Mouse (Mus musculus): ENCODE measurements around the gene Fzd4. TPM values are rescaled to one million over a fixed set of nuclear protein-coding genes. Genes with fewer than 3 reads are reported as not detected.

Gene Fzd4
- polyA plus RNA-seq, 1 experiment from 2014 or later, result 8.9 TPM

DNA sequence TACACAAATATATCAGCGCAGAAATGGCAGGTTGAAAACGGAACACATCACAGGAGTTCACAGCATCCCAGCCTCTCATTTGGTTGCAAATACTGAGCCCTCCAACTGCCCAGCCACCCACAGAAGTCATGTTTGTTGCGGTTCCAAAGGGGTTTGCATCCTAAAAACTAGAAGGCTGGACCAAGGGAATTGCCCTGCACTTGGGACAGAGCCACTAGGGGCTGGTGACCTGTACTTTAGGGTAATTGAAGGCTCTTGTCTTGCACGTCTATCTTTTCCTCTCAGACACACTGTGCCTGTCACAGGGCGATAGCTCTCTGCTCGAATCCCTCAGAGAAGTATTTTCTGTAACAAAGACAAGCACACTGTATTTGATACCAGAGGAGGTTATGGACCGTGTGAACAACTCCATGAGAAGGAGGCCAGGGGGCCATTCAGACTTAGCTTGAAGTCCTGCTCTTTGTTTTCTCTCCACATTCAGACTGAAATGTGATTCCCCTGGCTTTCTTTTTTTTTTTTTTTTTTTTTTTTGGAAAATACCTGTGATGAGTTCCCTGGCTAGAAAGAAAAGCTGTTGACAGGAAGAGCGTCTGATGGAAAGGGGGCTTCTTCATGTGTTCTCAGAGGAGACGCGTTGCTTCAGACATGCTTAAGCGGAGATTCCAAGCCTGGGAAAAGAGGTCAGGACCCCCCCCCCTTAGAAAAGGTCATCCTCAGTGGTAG lies 2.9 kb upstream of the Fzd4 start:
- Histone ChIP-seq H3K27ac (replicated peaks) (no peak overlapping the region), H3K9me3 (replicated peaks) (no peaks in the 10 kb centered on the region), H3K4me1 (peaks cover 16% of the 10 kb centered on the region), H3K36me3 (no peaks in the 10 kb centered on the region), H3K27me3 (0 out of 2 replicates have a peak, but pooled peaks cover 10% of the 10 kb centered on the region), H3K9ac (no peak overlapping the region), H3K4me3 (replicated peaks) (no peak overlapping the region), H3K4me2 (replicated peaks) (no peak overlapping the region)
- no peak for ATAC-seq (ENCODE audit: insufficient number of reproducible peaks, low FRiP score, low TSS enrichment, low read depth)
- WGBS, result 61% methylated on average over 11 of the region's 11 CpGs

DNA sequence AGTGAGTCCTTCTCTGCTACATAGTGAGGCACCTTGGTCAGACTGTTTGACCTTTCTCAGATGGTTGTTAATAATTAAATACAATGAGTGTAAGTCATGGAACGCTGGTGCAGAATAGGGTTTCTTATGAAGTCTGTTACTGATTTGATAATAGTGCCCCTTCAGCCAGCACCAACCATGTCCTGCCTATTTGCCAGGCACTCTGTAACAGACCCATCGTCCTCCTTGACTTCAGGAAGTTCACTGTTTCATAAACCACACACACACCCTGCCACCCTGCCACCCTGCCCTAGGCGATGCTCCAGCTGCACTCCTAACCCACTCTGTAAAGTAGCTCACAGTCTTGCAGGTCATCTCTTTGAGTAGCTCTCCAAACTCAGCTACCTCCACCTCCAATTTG lies 2.2 kb upstream of the Fzd4 start:
- Histone ChIP-seq H3K9ac (no peak overlapping the region), H3K9me3 (replicated peaks) (no peaks in the 10 kb centered on the region), H3K4me2 (replicated peaks) (no peak overlapping the region), H3K27me3 (0 out of 2 replicates have a peak, but pooled peaks cover 10% of the 10 kb centered on the region), H3K36me3 (no peaks in the 10 kb centered on the region), H3K4me3 (replicated peaks) (no peak overlapping the region), H3K27ac (replicated peaks) (no peak overlapping the region), H3K4me1 (peaks cover 16% of the 10 kb centered on the region)
- no peak for ATAC-seq (ENCODE audit: insufficient number of reproducible peaks, low FRiP score, low TSS enrichment, low read depth)
- WGBS, result 62% methylated on average over 3 of the region's 3 CpGs

DNA sequence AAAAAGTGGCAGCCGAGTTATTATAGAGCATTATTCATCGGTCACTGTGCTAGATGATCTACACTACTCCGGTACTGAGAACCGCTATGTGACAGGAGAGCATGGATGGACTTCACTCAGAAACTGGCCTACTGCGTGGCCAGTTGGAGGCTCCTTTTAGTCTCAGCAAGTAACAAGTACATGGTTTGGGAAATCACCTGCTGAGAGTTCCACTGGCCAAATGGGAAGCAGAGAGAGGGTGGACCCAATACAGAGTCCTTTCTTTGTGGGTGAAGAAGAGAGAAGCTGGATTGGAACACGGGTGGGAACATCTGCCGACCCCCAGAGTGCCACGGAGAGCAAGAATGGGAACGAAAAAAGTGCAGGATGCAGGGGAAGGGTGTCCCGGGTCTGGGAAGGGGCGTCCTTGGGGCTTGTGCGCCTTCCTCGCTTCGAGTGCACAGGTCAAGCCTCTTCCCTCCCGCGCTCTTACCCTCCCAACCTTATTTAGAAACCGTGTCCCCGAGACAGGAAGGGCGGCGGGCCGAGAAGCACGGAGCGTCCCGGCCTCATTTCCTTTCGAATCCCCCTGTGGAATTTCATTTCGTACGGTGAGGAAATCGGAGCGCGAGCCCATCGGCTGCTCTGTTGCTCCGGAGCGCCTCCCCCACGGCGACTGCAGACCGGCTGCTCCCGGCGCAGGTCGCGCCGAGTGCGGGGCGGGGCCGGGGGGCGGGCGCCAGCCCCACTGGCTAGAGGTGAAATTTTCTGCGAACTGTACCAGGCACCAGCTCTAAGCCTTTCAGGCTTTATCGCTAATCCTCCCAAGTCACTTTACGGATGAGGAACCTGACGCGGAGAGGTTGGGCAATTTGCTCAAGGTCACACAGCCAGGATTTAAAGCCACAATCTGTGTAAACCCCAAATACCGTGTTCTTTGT lies 842 bp upstream of the Fzd4 start:
- peaks cover 3% of the 10 kb centered on the region; the same call in 1 of the 2 replicates for H3K36me3 ChIP-seq
- no peaks in the 10 kb centered on the region for H3K9me3 ChIP-seq (replicated peaks)
- H3K4me3 ChIP-seq (replicated peaks), result peak overlapping the region; percentile 77
- ATAC-seq (ENCODE audit: insufficient number of reproducible peaks, low FRiP score, low TSS enrichment, low read depth), result peak; percentile 84
- H3K4me2 ChIP-seq (replicated peaks), result peak overlapping the region; percentile 99
- peaks cover 16% of the 10 kb centered on the region for H3K4me1 ChIP-seq
- WGBS, result 5% methylated on average over 52 of the region's 52 CpGs
- 0 out of 2 replicates have a peak, but pooled peaks cover 10% of the 10 kb centered on the region for H3K27me3 ChIP-seq
- H3K9ac ChIP-seq, result peak overlapping the region; percentile 26; the same call in 1 of the 2 replicates
- H3K27ac ChIP-seq (replicated peaks), result peak overlapping the region; percentile 79

DNA sequence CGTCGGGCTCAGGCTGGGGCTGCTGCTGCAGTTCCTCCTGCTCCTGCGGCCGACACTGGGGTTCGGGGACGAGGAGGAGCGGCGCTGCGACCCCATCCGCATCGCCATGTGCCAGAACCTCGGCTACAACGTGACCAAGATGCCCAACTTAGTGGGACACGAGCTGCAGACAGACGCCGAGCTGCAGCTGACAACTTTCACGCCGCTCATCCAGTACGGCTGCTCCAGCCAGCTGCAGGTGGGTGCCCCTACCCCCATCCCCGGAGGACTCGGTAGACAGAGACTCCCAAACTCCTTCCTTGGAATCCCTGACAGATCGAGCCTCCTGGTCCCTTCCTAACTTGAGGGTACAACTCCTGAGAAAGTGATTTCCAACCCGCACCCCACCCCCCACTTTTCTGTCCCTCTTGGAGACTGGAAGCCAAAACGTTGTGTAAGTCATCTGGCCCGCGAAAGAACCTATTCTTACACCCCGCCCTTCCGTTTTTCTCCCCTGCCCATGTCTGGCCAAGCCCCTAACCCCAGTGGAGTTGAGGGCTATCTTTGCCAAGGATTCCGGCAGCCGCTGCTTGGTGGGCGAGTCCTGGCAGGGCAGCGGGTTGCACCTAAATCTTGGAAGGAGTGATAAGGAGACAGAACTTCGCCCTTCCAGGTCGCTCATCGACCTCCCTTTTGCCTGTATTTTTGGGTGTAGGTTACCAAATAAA lies 732 bp downstream of the Fzd4 start:
- peaks cover 16% of the 10 kb centered on the region for H3K4me1 ChIP-seq
- no peak for ATAC-seq (ENCODE audit: insufficient number of reproducible peaks, low FRiP score, low TSS enrichment, low read depth)

DNA sequence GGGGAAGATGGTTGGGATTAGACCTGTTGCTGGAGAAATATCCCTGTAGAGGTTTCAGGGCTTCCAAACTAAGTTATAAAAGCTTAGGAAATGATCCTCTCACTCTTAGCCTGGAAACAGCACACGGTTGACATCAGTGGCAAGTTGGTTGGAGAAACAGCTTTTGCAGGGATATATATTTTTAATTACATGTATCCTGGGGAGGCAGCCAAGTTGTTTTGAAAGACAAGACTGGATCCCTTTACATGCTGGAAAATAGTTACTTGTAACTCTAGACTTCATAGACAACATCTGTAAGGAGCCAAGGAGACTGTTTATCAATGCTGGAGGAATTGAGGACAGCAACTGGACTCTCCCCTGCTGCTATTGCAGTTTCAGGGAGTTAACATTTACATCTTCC lies 1.9 kb downstream of the Fzd4 start:
- no peak overlapping the region for H3K9ac ChIP-seq
- peak overlapping the region; percentile 29 for H3K4me3 ChIP-seq (replicated peaks)
- no peaks in the 10 kb centered on the region for H3K9me3 ChIP-seq (replicated peaks)
- peaks cover 3% of the 10 kb centered on the region; the same call in 1 of the 2 replicates for H3K36me3 ChIP-seq
- H3K4me1 ChIP-seq, result peaks cover 16% of the 10 kb centered on the region
- H3K4me2 ChIP-seq (replicated peaks), result peak overlapping the region; percentile 24
- no peak for ATAC-seq (ENCODE audit: insufficient number of reproducible peaks, low FRiP score, low TSS enrichment, low read depth)
- 14% methylated on average over 1 of the region's 1 CpGs for WGBS
- H3K27me3 ChIP-seq, result 0 out of 2 replicates have a peak, but pooled peaks cover 10% of the 10 kb centered on the region
- H3K27ac ChIP-seq (replicated peaks), result no peak overlapping the region

More for the DNA sequence above, 732 bp downstream of the Fzd4 start:
- H3K9ac ChIP-seq, result peak overlapping the region; percentile 74
- WGBS, result 1% methylated on average over 35 of the region's 35 CpGs
- peak overlapping the region; percentile 99 for H3K4me2 ChIP-seq (replicated peaks)
- H3K4me3 ChIP-seq (replicated peaks), result peak overlapping the region; percentile 77
- peak overlapping the region; percentile 75 for H3K27ac ChIP-seq (replicated peaks)
- 0 out of 2 replicates have a peak, but pooled peaks cover 10% of the 10 kb centered on the region for H3K27me3 ChIP-seq
- no peaks in the 10 kb centered on the region for H3K9me3 ChIP-seq (replicated peaks)
- peaks cover 3% of the 10 kb centered on the region; the same call in 1 of the 2 replicates for H3K36me3 ChIP-seq

DNA sequence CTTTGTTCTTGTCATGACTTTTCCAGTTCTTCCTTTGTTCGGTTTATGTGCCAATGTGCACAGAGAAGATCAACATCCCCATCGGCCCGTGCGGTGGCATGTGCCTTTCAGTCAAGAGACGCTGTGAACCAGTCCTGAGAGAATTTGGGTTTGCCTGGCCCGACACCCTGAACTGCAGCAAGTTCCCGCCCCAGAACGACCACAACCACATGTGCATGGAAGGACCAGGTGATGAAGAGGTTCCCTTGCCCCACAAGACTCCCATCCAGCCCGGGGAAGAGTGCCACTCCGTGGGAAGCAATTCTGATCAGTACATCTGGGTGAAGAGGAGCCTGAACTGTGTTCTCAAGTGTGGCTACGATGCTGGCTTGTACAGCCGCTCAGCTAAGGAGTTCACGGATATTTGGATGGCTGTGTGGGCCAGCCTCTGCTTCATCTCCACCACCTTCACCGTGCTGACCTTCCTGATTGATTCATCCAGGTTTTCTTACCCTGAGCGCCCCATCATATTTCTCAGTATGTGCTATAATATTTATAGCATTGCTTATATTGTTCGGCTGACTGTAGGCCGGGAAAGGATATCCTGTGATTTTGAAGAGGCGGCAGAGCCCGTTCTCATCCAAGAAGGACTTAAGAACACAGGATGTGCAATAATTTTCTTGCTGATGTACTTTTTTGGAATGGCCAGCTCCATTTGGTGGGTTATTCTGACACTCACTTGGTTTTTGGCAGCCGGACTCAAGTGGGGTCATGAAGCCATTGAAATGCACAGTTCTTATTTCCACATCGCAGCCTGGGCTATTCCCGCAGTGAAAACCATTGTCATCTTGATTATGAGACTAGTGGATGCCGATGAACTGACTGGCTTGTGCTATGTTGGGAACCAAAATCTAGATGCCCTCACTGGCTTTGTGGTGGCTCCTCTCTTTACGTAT lies 3.1 kb downstream of the Fzd4 start:
- no peak overlapping the region for H3K9ac ChIP-seq
- 0 out of 2 replicates have a peak, but pooled peaks cover 5% of the 10 kb centered on the region for H3K27me3 ChIP-seq
- peaks cover 3% of the 10 kb centered on the region; the same call in 1 of the 2 replicates for H3K36me3 ChIP-seq
- H3K4me1 ChIP-seq, result peaks cover 16% of the 10 kb centered on the region
- no peaks in the 10 kb centered on the region for H3K9me3 ChIP-seq (replicated peaks)
- WGBS, result 85% methylated on average over 24 of the region's 24 CpGs
- no peak overlapping the region for H3K4me3 ChIP-seq (replicated peaks)
- ATAC-seq (ENCODE audit: insufficient number of reproducible peaks, low FRiP score, low TSS enrichment, low read depth), result no peak
- no peak overlapping the region for H3K4me2 ChIP-seq (replicated peaks)
- no peak overlapping the region for H3K27ac ChIP-seq (replicated peaks)

DNA sequence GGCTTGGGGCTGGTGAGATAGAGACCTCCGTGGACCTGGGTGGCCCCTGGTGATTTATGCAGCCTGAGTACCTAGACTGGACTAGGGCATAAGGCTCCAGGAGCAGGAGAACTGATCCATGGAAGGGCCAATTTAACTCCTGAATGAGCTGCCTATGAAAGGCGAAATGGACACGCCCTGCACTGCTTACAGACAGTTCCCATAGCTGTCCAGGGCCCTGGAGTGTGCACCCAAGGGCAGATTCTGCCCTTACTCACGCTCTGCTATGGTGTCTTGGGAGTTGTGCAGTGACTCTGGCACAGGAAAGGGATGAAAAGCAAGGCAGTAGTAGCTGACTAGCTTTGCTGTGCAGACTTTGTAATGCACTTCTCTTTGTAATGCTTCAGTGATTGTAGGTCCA lies 6.1 kb downstream of the Fzd4 start:
- Histone ChIP-seq H3K27me3 (0 out of 2 replicates have a peak, but pooled peaks cover 3% of the 10 kb centered on the region), H3K9me3 (replicated peaks) (no peaks in the 10 kb centered on the region), H3K36me3 (peaks cover 3% of the 10 kb centered on the region; the same call in 1 of the 2 replicates), H3K9ac (no peak overlapping the region), H3K4me3 (replicated peaks) (no peak overlapping the region), H3K27ac (replicated peaks) (no peak overlapping the region), H3K4me1 (peaks cover 8% of the 10 kb centered on the region; the same call in 1 of the 2 replicates), H3K4me2 (replicated peaks) (no peak overlapping the region)
- 71% methylated on average over 4 of the region's 4 CpGs for WGBS
- ATAC-seq (ENCODE audit: insufficient number of reproducible peaks, low FRiP score, low TSS enrichment, low read depth), result no peak

DNA sequence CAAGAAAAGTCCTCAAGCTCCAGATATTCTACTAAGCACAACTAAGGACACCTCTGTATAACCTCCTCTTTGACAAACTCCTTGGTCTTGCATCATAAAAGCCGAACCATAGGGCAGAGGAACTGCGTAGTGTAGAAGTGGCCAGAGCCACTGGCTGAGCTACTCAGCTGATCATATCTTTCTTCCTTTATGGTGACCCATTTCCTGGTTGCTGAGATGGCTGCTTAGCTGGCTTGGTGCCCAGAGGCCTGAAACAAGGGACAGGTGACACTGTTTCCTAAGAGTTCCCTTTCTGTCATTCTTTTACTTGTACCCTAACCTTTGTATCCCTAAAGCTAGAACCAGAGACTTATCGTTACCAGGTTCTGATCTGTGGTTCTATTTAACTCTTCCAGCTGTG lies 7.2 kb downstream of the Fzd4 start:
- Histone ChIP-seq H3K27me3 (0 out of 2 replicates have a peak, but pooled peaks cover 3% of the 10 kb centered on the region), H3K27ac (replicated peaks) (no peak overlapping the region), H3K9me3 (replicated peaks) (no peaks in the 10 kb centered on the region), H3K36me3 (peaks cover 3% of the 10 kb centered on the region; the same call in 1 of the 2 replicates), H3K4me3 (replicated peaks) (no peak overlapping the region), H3K4me2 (replicated peaks) (no peak overlapping the region), H3K4me1 (peaks cover 3% of the 10 kb centered on the region; the same call in 1 of the 2 replicates), H3K9ac (no peak overlapping the region)
- ATAC-seq (ENCODE audit: insufficient number of reproducible peaks, low FRiP score, low TSS enrichment, low read depth), result no peak
- 82% methylated on average over 3 of the region's 3 CpGs for WGBS

DNA sequence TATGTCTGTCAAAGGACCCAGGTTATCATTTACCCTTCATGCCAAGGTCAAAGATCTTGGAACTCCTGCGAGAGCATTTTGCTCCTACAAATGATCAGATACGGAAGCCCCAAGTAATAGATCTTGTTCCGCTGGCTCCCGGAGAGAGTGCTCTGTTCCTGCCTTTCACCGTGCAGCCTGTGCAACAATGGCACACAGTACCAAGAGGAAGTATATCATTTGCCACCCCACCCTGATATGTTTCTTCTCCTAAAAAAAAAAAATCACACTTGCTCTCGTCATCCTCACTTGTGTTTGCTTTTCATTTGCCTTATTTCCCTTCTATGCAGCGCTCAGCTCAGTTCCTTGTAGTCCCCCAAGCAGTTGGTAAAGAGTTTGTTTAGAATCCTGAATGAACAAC lies 7.9 kb downstream of the Fzd4 start:
- Histone ChIP-seq H3K27ac (replicated peaks) (no peak overlapping the region), H3K4me1 (peaks cover 3% of the 10 kb centered on the region; the same call in 1 of the 2 replicates), H3K9me3 (replicated peaks) (no peaks in the 10 kb centered on the region)

DNA sequence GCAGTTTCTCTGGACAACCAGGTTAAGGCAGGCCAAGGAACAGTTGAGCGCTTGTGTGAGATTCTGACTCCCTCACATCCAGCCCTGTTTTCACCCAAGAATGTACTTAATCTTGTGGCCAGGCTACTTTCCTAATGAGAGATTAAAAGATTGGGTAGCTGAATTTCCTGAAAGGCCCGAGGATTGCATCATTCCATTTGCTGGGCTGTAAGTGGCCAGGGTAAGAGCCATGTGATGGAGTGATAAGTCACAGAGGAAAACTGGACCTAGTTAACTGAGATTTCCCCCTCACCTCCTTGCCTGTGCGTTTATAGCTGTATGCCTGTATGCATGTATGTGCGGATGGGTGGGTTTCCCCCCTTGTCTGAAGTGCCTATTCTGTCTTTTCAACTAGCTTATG lies 11.9 kb downstream of the Fzd4 start:
- no peaks in the 10 kb centered on the region for H3K9me3 ChIP-seq (replicated peaks)
- H3K27ac ChIP-seq (replicated peaks), result no peak overlapping the region
- H3K36me3 ChIP-seq, result no peaks in the 10 kb centered on the region
- 64% methylated on average over 4 of the region's 4 CpGs for WGBS
- no peak overlapping the region for H3K4me3 ChIP-seq (replicated peaks)
- 0 out of 2 replicates have a peak, but pooled peaks cover 3% of the 10 kb centered on the region for H3K27me3 ChIP-seq
- H3K4me2 ChIP-seq (replicated peaks), result no peak overlapping the region
- ATAC-seq (ENCODE audit: insufficient number of reproducible peaks, low FRiP score, low TSS enrichment, low read depth), result no peak
- H3K9ac ChIP-seq, result no peak overlapping the region
- peaks cover 12% of the 10 kb centered on the region; the same call in 1 of the 2 replicates for H3K4me1 ChIP-seq

More for the DNA sequence above, 7.9 kb downstream of the Fzd4 start:
- H3K4me2 ChIP-seq (replicated peaks), result no peak overlapping the region
- H3K9ac ChIP-seq, result no peak overlapping the region
- WGBS, result 80% methylated on average over 7 of the region's 7 CpGs
- H3K27me3 ChIP-seq, result 0 out of 2 replicates have a peak, but pooled peaks cover 3% of the 10 kb centered on the region
- H3K36me3 ChIP-seq, result peaks cover 3% of the 10 kb centered on the region; the same call in 1 of the 2 replicates
- ATAC-seq (ENCODE audit: insufficient number of reproducible peaks, low FRiP score, low TSS enrichment, low read depth), result no peak
- no peak overlapping the region for H3K4me3 ChIP-seq (replicated peaks)
